ENCODE assay signal across 8 mouse cellular contexts in the genomic region with DNA sequence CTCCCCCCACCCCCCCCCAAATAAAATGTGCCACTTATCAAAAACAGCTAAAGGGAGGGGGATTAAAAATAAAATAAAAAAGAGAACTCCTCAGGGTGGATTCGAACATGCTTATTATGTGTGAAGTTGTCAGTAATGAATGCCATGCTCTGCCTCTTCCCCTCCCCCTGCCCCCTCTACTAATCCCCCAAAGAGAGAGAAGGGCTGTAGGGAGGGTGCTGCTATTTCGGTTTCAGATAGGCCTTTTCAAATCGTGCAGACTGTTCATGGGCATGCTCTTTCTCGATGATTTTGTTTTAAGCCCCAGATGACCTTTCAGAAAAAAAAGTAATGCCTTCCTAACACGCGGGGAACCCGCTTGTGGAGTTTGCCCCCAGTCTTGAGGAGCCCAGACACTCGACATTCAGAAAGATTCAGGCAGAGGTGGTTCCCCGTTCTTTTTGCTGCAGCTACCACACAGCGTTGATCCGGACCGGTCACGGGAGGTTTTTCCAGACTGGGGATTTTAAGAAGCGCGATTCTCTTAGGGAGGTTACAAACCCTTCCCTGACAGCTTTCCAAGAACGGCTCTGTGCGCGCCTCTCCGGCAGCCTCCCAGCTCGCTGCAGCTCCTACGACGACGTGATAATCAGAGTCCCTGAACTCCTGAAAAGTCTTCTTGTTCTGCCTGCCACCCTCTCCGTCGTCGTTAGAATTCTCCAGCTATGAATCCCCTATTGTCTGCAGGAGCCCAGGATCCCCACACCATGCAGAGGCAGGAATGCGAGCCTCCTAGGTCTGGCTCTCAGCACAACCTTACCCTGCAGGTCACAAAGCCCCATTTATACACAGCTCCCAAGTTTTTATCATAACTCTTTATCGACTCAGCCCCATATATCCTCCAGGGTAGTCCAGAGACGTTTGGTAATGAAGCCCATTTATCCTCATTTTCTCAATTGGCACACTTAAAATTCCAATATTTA.
DNase-seq lines count a peak whose midpoint lies in the region; ATAC-seq and TF ChIP-seq lines count a peak whose summit lies in the region.

No protein-coding gene starts in this region.

- H3K4me3 ChIP-seq in heart, embryonic 15.5 days = peak overlapping the region; percentile 25
- no peak overlapping the region for H3K4me3 ChIP-seq in heart, adult 2 months
- peak overlapping the region; percentile 21 for H3K4me3 ChIP-seq in heart, postnatal 0 days (ENCODE audit: low read depth, low read length)
- H3K4me3 ChIP-seq in midbrain, embryonic 10.5 days = peak overlapping the region; percentile 44

- H3K4me1 ChIP-seq in heart, embryonic 15.5 days (replicated peaks) = peaks cover 4% of the 10 kb centered on the region
- no peaks in the 10 kb centered on the region for H3K4me1 ChIP-seq in heart, adult 2 months (ENCODE audit: control insufficient read depth, insufficient read depth, low read length)
- H3K4me1 ChIP-seq in heart, postnatal 0 days (ENCODE audit: control insufficient read depth, insufficient read depth) = no peaks in the 10 kb centered on the region; the same call in 1 of the 2 replicates
- H3K4me1 ChIP-seq in midbrain, embryonic 10.5 days = peaks cover 31% of the 10 kb centered on the region

- peaks cover 9% of the 10 kb centered on the region; the same call in 1 of the 2 replicates for H3K27me3 ChIP-seq in heart, embryonic 15.5 days
- no peaks in the 10 kb centered on the region for H3K27me3 ChIP-seq in heart, adult 2 months (ENCODE audit: control insufficient read depth, insufficient read depth, low read length)
- no peaks in the 10 kb centered on the region for H3K27me3 ChIP-seq in heart, postnatal 0 days (ENCODE audit: control insufficient read depth, insufficient read depth, low read length)
- H3K27me3 ChIP-seq in midbrain, embryonic 10.5 days (ENCODE audit: low read depth, poor library complexity, severe bottlenecking) = no peaks in the 10 kb centered on the region

- H3K27ac ChIP-seq in heart, embryonic 15.5 days = no peak overlapping the region
- H3K27ac ChIP-seq in heart, adult 2 months = no peak overlapping the region
- H3K27ac ChIP-seq in heart, postnatal 0 days (ENCODE audit: low read depth) = no peak overlapping the region
- H3K27ac ChIP-seq in midbrain, embryonic 10.5 days (replicated peaks) = peak overlapping the region; percentile 80

- intact Hi-C loops in heart, adult 2 months (cut with DNase I) = loop anchor here (10.0 kb wide), 1 partner anchor 180 kb away; no protein-coding TSS in a partner anchor

- no peak for ATAC-seq in heart, embryonic 15.5 days (replicated peaks; ENCODE audit: insufficient number of reproducible peaks, insufficient read depth, low FRiP score, low read depth)
- no peak for ATAC-seq in heart, postnatal 0 days (ENCODE audit: insufficient read depth, low read depth)
- no peak for ATAC-seq in erythroblast, adult 5-6 weeks (replicated peaks; ENCODE audit: low FRiP score, poor library complexity, severe bottlenecking)

- DNase-seq in heart, adult 2 months = no peak
- DNase-seq in embryo, embryonic 11 days = peak; percentile 62
- DNase-seq in heart, postnatal 0 days (ENCODE audit: low spot score) = no peak
- peak; percentile 56 for DNase-seq in midbrain, embryonic 10.5 days (ENCODE audit: low spot score)
- no peak for DNase-seq in natural killer cell, adult 2 months (ENCODE audit: low spot score in 2 of 2)
- DNase-seq in right cerebral cortex, postnatal 25 days = no peak

- peak overlapping the region; percentile 61 for H3K4me2 ChIP-seq in heart, embryonic 15.5 days
- H3K4me2 ChIP-seq in heart, postnatal 0 days (ENCODE audit: low read depth, low read length) = peak overlapping the region; percentile 52

- no peaks in the 10 kb centered on the region for H3K9me3 ChIP-seq in heart, embryonic 15.5 days (replicated peaks)
- no peaks in the 10 kb centered on the region for H3K9me3 ChIP-seq in heart, postnatal 0 days (replicated peaks; ENCODE audit: control insufficient read depth, low read length)
- H3K9me3 ChIP-seq in midbrain, embryonic 10.5 days (replicated peaks) = peaks cover 9% of the 10 kb centered on the region; the same call in 1 of the 2 replicates

- TF ChIP-seq POLR2A in heart, adult 2 months (IDR thresholded peaks at IDR 0.05; ENCODE audit: insufficient read depth, low read depth, low read length) = no peak

- no peaks in the 10 kb centered on the region for H3K79me2 ChIP-seq in heart, adult 2 months (replicated peaks; ENCODE audit: control insufficient read depth, insufficient read depth, low read length)

- no peak for TF ChIP-seq EP300 in heart, adult 2 months (IDR thresholded peaks at IDR 0.05; ENCODE audit: insufficient read depth, low read depth, low read length)
- no peak for TF ChIP-seq EP300 in heart, postnatal 0 days (IDR thresholded peaks at IDR 0.05; ENCODE audit: low read depth)

- no peak for TF ChIP-seq CTCF in heart, adult 2 months (IDR thresholded peaks at IDR 0.05)
- no peak for TF ChIP-seq CTCF in heart, postnatal 0 days (IDR thresholded peaks at IDR 0.05; ENCODE audit: low read depth)

- WGBS in heart, embryonic 15.5 days = 3% methylated on average over 29 of the region's 29 CpGs
- WGBS in heart, adult 2 months = 6% methylated on average over 29 of the region's 29 CpGs
- WGBS in heart, postnatal 0 days = 4% methylated on average over 29 of the region's 29 CpGs
- WGBS in midbrain, embryonic 10.5 days = 3% methylated on average over 29 of the region's 29 CpGs

- peak overlapping the region; percentile 30; the same call in 1 of the 2 replicates for H3K9ac ChIP-seq in heart, embryonic 15.5 days
- no peak overlapping the region for H3K9ac ChIP-seq in heart, adult 2 months (ENCODE audit: low read depth, low read length)
- no peak overlapping the region for H3K9ac ChIP-seq in heart, postnatal 0 days (replicated peaks; ENCODE audit: low read depth, low read length)

- H3K36me3 ChIP-seq in heart, embryonic 15.5 days = no peaks in the 10 kb centered on the region
- H3K36me3 ChIP-seq in heart, adult 2 months (ENCODE audit: control insufficient read depth, insufficient read depth, low read length) = no peaks in the 10 kb centered on the region
- H3K36me3 ChIP-seq in heart, postnatal 0 days (replicated peaks; ENCODE audit: control insufficient read depth, insufficient read depth, low read length) = no peaks in the 10 kb centered on the region
- peaks cover 7% of the 10 kb centered on the region; the same call in 1 of the 2 replicates for H3K36me3 ChIP-seq in midbrain, embryonic 10.5 days

Comparison
In these comparisons a context has a peak if more than half of its experiments do, and no peak if none do; other contexts are left out.
1. DNase-seq: peak in embryo, embryonic 11 days (single experiment) and midbrain, embryonic 10.5 days (single experiment); none in heart, adult 2 months (0 of 2), heart, postnatal 0 days (single experiment), natural killer cell, adult 2 months (0 of 2) and right cerebral cortex, postnatal 25 days (single experiment).